Mouse (Mus musculus) A20 (cell line): ENCODE data around the gene Usp36.
"Not testable (repeated sequence)": the region's sequence is repeated elsewhere in the genome, so short reads cannot be mapped to it uniquely, and the experiment has no call there.

ENCODE experiments used
- DNase-seq: peaks from one replicate; pipeline ENCODE4 v3.0.0-alpha.2; 2011; ENCODE audit warnings: low read depth, low spot score

Usp36 gene

DNA sequence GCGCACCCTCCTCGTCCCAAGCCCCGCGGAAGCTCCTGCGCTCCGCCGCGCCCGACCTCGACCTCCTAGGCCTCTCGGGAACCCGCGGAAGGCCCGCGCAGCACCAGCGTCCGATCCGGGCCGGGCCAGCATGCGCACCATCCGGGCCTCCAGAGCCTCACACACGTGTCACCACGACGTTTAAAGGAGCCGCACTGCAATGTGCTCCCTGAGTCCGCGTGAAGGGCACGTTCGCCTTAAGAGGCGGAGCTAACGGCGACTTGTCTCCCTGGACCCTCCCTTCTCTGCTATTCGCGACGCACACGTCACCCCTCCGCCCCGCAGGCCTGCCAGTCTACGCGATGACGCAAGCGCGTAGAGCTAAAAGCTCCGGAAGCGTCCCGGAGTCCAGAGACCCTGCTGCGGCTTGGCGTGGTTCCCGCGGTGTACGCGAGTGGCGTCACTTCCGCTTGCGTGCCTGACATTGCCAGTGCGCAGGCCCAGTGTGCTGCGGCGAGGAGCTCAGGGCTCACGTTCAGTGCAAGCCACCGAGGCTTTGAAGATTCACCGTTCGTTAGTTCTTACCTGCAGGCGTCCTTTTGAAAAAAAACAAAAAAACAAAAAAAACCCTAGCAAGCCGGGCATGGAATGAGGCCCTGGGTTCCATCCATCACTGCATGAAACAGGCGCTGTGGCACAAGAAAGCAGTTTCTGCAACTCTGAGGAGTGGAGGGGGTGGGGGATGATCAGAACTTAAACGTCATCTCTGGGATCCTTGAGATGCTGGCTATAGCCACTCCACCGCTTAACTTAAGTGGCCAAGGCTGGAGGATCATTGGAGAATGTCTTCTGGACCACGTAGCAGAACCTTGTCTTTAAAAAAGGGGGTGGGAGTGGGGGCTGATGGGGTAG is at the start of gene Usp36:
Usp36 (minus strand) TSS at position 246 of the 891 bp plus-strand sequence.
- peak; percentile 100 for DNase-seq

DNA sequence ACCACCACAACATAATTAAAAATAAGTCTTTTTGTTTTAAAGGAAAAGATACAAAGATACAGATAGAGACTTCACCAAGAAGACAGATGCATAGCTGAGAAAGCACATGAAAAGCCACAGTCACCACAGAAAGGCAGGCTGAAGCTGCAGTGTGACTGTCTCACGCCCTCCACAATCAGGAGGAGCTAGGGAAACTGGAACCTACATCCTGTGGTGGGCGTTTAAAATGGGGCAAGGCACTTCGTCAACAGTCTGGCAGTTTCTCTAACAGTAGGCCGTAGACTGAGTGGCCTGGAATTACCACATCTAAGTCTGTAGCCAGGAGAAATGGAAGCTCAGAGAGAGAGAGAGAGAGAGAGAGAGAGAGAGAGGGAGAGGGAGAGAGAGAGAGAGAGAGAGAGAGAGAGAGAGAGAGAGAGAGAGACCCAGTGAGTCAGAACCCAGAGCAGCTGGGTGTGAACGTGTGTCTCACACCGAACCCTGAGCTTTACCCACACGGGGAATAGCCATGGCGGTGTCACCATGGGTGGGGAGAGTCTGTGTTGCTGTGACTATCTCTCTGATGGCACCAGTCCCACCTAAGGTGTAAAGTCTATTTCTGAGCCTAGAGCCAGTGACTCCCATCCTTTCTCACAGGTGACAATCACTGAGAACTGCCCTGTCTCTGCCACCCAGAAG is 47.6 kb upstream of the Usp36 start:
- no peak for DNase-seq

DNA sequence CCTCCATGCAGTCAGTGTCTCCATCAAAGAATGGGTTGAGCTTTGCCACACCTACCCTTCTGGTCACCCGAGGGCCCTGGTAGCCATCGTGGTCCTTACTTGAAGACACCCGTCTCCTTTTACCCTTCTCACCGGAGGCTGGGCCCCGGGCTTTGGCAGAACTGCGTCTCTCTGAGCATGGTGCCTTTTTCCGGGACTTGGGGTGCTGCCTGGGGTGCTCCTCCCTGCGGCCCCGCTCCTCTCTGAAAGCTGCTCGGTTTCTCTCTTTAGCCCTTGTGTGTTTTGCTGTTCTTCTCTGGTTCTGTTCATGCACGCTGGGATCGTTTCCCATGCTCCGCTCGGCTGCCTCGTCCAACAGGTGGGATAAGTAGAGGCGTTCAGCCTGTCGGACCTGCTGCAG is 43.4 kb upstream of the Usp36 start:
- DNase-seq = no peak

DNA sequence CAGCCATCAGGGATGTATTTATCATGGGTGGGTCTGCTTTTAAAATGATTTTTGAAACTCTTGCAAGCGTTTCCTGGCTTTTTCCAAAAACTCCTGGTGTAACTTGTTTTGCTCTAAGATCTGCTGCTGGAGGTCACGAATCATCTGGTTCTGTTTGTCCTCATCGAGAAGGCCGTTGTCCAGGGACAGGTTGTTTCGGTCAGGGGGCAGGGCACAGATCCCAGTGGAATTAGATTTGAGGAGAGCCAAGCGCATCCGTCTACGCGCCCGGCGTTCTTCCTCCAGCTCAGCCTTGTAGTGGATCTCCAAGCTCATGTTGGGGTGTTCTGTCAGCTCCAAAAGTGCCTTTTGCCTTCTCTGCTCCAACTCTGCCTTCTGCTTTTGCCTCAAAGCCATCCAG is 42.3 kb upstream of the Usp36 start:
- DNase-seq = no peak

DNA sequence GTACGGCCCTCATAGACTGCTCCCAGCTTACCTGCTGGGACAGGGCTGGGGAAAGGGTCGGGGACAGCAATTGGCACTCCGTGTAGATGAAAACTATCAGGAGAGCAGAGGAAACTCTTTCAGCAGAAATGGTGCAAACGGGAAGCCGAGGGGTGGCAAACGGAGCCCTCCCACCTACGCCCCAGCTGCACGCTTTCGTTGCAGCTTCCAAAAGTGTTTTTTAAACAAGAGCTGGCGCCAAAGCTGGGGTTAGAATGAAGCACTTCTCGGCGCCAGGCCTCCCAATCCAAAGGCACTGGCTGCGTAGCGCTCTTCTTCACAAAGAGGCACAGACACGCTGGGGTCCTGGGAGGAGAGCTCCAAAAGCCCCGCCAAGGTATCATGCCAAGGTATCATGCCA is 40.7 kb upstream of the Usp36 start:
- no peak for DNase-seq

DNA sequence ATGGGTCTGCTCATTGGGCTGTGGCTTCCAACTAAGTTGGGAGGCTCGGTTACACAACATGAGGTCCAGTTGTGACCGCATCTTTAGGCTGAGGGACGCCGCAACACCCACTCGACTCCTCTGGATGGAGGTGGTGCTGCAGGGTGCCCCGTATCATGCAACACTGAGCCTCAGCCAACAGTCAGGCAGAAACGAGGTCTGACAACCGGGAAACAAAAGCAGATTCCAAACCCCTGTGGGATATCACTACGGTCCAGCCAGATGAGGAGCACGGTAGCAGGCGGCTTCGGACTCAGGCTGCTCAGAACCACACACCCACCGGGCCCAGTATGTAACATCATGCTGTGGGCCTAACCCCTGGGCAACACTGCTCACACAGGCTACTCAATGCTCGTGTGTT is 40.3 kb upstream of the Usp36 start:
- DNase-seq = no peak

DNA sequence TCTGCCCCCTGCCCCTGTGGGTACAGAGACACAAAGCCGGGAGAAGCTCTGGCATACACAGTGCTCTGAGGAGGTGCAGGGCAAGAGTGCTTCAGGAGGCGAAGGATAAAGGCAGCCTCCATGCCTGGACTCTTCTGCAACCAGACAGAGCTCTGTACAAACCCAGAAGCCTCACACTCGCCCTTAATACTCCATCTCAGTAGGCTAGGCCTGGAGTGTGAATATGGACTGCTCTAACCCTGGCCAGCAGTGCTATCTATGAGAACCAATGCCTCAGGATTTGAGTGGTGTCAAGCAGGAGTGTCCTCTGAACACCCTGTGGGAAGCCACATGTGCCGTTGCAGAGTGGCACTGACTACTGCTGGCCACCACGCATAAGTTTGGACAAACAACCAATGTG is 38.9 kb upstream of the Usp36 start:
- no peak for DNase-seq

DNA sequence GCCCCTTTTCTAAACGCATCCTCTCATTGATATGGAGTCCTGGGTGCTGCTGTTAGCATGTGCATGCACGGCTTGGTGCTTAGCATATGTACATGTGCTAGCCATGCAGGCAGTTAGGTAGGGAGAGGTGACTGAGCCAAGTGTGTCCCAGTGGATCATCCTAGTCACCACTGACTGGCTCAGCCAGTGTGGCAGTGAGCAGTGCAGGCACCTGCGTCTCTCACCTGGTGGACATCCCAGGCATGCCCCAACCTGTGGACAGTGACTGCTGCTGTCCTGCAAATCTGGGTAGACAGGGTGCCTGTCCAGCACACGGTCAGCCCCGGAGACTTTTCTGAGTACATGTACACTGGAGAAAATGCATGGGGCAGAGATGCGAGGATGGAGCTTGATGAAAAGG is 38.5 kb upstream of the Usp36 start:
- no peak for DNase-seq

DNA sequence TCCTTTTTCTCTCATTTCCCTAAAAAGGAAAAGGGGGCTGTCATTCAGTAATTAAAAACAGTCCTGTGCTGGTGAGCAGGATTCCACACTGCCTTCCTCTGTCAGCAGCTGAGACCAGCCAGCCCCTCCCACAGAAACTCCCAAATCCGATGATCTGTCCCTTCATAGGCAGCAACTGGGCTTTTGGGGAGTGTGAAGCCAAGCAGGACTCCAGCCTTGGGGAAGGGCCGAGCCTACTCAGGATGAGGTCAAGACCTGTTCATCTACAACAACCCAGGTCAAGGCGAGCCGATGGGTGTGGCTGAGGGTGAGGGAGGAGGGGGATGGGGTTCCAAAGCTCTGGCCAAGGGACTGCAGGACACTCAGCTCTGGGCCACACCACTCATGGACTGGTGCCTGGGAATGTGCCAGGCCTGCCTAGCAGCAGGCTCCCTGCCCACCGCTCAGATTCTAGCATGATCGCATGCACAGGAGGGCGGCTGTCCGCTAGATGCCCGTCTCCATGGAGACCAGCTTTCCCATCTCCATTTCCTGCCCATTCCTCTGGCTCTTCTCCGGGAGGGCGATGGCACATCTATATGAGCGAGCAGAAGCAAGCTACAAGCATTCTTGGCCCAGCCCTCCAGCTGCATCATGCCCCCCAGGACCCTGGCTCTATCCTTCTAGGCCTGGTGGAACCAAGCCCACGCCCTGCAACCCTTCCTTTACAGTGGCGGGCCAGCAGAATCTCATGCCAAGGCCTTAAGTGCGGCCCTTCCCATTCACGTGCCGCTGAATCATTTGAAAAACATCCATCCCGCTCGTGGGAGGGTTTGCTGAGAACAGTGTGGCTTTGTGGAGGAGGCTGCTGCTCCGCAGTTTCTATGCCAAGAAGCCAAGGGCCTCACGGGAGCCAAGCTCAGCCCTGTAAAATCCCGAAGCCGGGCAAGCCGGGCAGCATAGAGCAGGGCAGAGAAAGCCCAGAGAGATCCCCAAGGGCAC is 37.2 kb upstream of the Usp36 start:
- DNase-seq = no peak

DNA sequence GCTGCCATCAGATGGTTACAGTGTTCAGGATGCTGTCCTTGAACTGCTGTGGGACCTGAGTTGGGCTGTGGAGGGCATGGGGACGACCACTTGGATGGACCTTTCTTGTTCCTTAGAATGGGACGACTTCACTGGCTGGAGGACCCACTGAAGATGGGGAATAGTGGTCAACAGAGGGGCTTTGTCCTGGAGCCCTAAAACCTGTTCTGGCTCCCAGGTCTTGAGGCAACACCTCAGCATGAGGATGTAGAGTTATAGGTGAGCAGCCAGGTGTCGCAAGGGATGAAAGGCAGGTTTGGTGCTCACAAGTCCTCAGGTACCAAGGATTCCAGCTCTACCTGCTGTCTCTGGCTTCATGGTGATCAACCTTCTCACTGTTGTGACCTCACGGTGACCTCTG is 36.4 kb upstream of the Usp36 start:
- DNase-seq = no peak

DNA sequence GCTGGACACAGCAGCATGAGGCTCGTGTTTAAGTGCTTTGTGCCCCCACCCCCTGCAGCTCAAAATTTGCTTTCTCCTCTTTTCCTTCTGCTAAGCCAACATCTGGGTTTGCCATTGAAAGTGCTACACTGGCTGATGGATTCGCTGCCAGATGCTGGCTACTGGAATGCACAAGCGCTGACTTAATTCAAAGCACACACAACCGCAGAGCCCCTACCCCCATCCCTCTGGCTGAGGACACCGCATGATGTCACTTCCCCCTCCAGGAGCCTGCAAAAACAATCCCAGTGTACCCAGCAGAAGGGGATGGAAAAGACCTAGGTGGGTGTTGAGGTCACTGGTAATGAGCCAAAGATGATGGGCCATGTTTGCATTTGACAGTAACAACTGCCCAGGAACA is 34.5 kb upstream of the Usp36 start:
- DNase-seq = no peak

DNA sequence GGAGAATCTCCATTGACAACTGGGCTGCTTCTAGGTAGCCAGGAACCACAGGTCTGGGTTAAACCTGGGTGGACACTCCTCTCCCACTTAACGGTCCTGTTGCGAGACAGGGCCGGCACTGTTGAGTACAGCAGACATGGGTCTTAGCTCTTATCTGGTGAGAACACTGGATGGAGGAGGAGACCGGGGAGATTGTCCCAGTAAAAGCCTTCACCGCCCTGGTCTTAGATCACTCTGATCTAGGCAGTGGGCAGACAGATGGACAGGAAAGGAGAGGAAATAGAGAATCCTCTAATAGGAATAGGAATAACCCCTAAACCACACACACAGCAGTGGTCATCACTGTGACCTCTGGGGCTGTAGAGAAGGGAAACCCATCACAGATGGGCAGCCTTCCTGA is 33.9 kb upstream of the Usp36 start:
- no peak for DNase-seq

DNA sequence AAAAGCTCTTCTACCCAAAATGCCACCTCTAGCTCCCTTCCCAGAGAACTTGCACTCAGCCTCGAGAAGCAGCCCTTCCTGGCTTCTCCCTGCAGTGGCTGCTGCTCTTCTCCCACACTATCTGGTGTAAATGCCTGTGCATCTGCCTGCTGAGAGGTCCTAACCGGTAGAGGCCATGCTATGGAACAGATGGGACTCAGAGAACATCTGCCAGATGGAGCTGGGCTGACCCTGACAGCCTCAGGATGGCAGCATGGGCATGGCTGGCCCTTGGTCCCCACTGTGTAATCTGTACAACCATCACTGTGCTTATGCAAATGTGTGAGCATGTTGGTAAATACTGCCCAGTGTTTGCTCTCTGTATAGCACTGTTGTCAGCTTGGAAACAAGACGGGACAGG is 32.6 kb upstream of the Usp36 start:
- no peak for DNase-seq

DNA sequence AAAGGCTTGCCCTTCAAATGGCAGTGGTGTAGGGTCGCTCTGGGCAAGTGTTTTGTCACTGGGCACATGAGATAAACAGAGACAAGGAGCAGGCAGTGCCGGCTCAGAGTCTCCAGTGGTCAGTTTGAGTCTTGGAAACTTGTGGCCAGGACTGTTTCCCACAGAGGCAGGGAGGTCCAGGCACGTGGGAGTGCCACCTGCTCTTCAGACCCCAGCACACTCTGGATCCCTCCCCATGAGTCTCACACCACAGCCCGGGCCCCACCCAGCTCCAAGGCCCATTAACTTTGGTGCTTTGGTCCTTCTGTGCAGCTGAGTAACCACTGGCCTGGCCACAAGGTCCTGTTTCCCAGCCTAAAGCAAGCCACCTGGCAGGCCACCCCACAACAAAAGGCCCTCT is 31.9 kb upstream of the Usp36 start:
- DNase-seq = no peak

DNA sequence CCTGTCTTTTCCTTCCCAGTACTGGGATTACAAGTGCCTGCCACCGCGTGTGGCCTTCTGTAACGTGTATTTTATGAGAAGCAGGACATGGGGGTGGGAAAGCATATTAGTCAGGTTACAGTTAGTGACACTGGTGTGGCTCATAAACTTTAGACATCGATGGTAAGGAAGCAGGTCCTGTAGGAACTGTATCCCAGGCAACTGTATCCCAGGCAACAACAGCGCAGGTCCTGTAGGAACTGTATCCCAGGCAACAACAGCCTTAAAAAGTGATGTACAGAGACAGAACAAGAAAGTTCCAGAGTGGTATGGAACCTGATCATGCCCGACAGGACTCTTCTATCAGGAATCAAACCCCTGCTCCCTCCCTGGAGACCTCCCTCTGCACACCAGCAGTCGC is 31.5 kb upstream of the Usp36 start:
- no peak for DNase-seq

DNA sequence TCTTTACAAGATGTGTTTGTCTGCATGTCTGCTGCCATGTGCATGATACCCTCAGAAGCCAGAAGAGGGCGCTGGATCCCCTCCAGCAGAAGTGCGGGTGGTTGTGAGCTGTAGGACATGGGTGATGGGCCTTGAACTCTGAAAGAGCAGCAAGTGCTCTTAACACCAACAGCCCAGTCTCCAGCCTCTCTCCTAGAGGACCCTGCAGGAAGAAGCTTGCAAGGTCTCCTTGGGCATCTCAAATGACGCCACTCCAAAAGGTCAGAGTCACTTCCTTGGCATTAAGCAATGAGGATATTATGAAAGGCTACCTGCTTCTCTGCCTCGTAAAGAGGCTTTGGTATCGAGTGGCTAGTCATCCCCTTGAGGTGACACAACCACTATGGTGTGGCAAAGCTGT is 28.6 kb upstream of the Usp36 start:
- DNase-seq = peak; percentile 54

DNA sequence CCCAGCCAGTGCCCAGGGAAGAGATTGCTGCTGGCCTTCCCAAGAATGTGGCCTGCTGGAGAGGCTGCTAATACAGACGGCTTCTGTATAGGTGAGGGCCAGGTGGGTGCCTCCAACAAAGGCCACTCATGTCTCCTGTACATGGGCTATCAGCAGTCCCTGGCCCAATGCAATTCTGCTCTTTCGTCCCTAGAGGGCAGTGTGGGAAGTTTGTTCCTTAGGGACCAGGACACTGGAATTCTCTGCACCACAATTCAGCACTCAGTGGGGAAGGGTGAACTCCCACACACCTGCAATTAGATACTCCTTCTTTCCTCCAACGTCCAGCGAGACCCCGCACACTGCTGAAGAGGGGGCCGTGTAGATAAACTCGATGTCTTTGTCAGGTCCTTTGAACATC is 27.1 kb upstream of the Usp36 start:
- peak; percentile 33 for DNase-seq

DNA sequence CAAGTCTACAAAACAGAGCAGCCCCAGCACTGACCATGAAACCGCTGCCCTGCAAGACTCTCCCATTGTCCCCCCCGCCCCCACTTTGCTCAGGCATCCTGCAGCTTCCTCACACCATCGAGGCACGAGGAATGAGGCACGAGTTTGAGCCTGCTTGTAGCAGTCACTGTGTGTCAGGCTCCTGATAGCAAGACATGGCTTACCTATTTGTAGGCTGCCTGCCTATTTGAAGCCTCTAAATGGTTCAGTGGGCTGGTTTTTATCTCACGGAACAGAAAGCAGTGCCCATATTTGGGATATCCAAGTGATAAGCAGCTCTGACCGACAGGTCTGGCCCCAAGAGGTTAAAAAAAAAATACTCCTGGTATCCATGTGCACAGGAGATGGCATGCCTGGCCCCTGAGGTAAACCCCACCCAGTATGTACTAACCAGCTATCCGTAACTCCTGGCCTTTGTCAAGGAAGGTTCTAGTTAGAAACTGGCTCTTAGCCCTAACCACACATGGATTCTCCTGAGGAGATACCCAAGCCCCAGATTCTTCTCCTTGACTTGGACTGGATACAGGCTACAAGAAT is 26.3 kb upstream of the Usp36 start:
- no peak for DNase-seq

DNA sequence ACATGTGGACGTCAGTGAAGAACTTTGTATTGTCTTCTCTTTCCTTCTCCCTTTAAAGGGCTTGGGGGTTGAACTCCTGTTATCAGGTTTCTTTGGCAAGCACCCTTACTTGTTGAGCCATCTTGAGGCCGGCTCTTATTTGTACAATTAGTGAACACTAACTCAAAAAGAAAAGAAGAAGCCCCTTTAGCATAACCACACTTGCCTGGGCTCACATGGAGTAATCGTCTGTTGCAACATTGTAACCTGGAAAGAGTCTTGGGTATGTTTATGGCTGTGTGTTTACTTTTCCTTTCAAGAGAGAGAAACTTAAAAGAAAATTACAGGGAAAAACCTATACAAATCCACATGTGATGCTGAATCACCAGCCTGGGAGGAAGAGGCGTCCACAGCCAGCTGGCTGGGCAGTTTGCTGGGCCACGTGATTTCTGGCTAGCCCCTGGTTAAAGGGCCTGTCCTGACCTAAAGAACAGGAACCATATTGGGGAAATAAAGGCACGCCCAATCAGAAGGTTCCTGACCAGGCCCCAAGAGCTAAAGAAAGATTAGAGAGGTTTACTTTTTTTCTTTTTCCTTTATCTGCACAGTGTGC is 22.2 kb upstream of the Usp36 start:
- no peak for DNase-seq

DNA sequence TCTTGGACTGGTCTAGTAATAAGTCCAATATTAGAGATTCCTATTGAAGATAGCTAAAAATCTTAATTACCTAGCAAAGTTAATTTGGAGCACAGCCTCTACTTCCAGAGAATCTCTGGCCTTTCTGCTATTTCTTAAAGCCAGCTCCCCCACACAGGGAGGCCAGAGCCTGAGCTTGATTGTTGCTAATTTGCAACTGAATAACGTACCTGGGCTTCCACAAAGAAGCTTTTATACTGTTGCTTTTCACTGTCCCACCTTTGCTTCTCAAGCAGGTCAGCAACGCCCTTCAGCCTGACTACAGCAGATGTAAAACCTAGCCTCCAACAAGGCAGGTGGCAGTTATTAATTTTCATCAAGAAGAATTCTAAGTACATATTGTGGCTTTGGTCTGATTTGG is 17.9 kb upstream of the Usp36 start:
- DNase-seq = not testable (repeated sequence)

DNA sequence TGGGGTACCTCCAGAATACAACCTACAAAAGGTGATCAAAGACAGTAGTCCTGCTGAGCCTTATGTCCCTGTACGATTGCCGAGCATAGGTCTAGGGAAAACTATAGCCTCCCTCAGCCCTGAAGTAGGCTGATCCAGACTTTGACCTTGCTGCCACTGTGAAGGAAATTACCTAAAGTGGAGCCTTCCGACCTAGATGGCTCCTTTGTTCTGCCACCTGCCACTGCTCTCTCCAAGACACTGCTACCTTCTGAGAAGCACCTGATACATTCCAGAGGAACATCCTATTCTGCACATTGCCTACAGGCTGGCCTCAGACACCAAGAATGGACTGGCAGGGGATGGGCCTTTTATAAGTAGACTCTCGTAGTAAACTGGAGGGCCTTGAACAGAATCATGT is 13.9 kb upstream of the Usp36 start:
- DNase-seq = not testable (repeated sequence)
